Mouse (Mus musculus) WW6 (cell line): ENCODE data around the gene Sptbn1.

Source experiments
- DNase-seq: peaks from one replicate; pipeline ENCODE4 v3.0.0-alpha.2; 2013; ENCODE audit warnings: low read depth, low spot score

The Sptbn1 gene

GRCm38 (mm10) chr11:30211663-30212416, 56.1 kb downstream of the Sptbn1 start:
- DNase-seq = no peak

- no peak for DNase-seq
Observed at GRCm38 (mm10) chr11:30211141-30211540, 56.8 kb downstream of the Sptbn1 start.

- DNase-seq = no peak
Observed at GRCm38 (mm10) chr11:30210100-30210811, 57.7 kb downstream of the Sptbn1 start.

GRCm38 (mm10) chr11:30209495-30209894, 58.5 kb downstream of the Sptbn1 start:
- DNase-seq = no peak

- no peak for DNase-seq
Observed at GRCm38 (mm10) chr11:30204398-30204797, 63.6 kb downstream of the Sptbn1 start.

GRCm38 (mm10) chr11:30200391-30200790, 67.6 kb downstream of the Sptbn1 start:
- DNase-seq = no peak

GRCm38 (mm10) chr11:30198091-30198675, 69.8 kb downstream of the Sptbn1 start:
- peak; percentile 94 for DNase-seq

- peak; percentile 61 for DNase-seq
Observed at GRCm38 (mm10) chr11:30197564-30198090, 70.3 kb downstream of the Sptbn1 start.

GRCm38 (mm10) chr11:30196368-30197070, 71.5 kb downstream of the Sptbn1 start:
- no peak for DNase-seq

- no peak for DNase-seq
Observed at GRCm38 (mm10) chr11:30195756-30196155, 72.2 kb downstream of the Sptbn1 start.

GRCm38 (mm10) chr11:30194800-30195199, 73.2 kb downstream of the Sptbn1 start:
- DNase-seq = no peak

GRCm38 (mm10) chr11:30190959-30191358, 77.0 kb downstream of the Sptbn1 start:
- DNase-seq = no peak

GRCm38 (mm10) chr11:30190119-30190518, 77.9 kb downstream of the Sptbn1 start:
- DNase-seq = no peak

GRCm38 (mm10) chr11:30186902-30187470, 81.0 kb downstream of the Sptbn1 start:
- DNase-seq = peak; percentile 16

- DNase-seq = no peak
Observed at GRCm38 (mm10) chr11:30184527-30184926, 83.4 kb downstream of the Sptbn1 start.

GRCm38 (mm10) chr11:30182716-30183411, 85.1 kb downstream of the Sptbn1 start:
- DNase-seq = peak; percentile 36

GRCm38 (mm10) chr11:30178193-30178592, 89.8 kb downstream of the Sptbn1 start:
- DNase-seq = no peak

- peak; percentile 46 for DNase-seq
Observed at GRCm38 (mm10) chr11:30177145-30177840, 90.7 kb downstream of the Sptbn1 start.

- DNase-seq = no peak
Observed at GRCm38 (mm10) chr11:30176111-30176510, 91.9 kb downstream of the Sptbn1 start.

- no peak for DNase-seq
Observed at GRCm38 (mm10) chr11:30175623-30176022, 92.4 kb downstream of the Sptbn1 start.
